In the genomic region with DNA sequence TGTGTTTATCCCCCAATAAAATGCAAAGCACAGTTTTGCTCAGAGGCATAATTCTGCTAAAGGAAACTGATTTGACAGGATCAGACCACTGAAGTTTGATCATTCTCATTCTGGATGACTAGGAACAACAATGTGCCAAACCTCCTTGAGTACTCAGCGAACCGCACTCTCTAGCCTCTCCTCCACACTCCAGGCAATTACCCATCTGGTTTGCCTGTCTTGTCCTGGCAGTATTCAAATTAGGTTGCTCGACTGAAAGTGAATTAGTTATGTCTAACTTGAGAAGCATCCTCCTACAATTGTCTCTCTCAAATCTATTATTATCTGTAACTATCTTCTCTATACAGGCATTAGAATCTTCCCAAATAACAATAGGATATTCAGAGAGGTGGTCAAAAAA, we compare ENCODE assay signal across 34 mouse cellular contexts. TPM values are rescaled to one million over a fixed set of nuclear protein-coding genes. Genes with fewer than 3 reads are reported as not detected.
DNase-seq lines count a peak whose midpoint lies in the region.
"Had no signal": no experiment of that assay in that cellular context is flagged by ENCODE, and none has a peak within 500 bp of the region (broad histone marks: within the 10 kb centered on the region; RNA-seq: fewer than 3 reads in every experiment).

No protein-coding gene starts in this region.

- intact Hi-C loops in left cerebral cortex, postnatal 36 days (cut with DNase I), result no loop called here

- peak; percentile 1 to 8 for DNase-seq in frontal cortex, adult 2 months (ENCODE audit: extremely low spot score in 1 of 2, low spot score in 1 of 2)
- DNase-seq in frontal cortex, postnatal 14 days (ENCODE audit: low spot score in 2 of 2), result no peak
- DNase-seq in left cerebral cortex, postnatal 36 days (ENCODE audit: low spot score in 2 of 2), result peak; percentile 4 to 7
- DNase-seq in left cerebral cortex, adult 8-10 months (ENCODE audit: low spot score in 2 of 2), result no peak
- DNase-seq in brain, adult 2 months (ENCODE audit: low read depth, low spot score), result peak; percentile 57
- DNase-seq in telencephalon, adult 2 months (ENCODE audit: low read depth, low spot score), result peak; percentile 18
- DNase-seq in c-Kit-positive CD71-positive TER-119-positive erythroid progenitor cells, embryonic 14.5 days (ENCODE audit: low spot score), result no peak
- DNase-seq: adrenal gland, postnatal 25 days; cerebellum, adult 9-10 months; embryo, embryonic 11 days; gastrocnemius, postnatal 25 days; heart, adult 11 months; kidney, adult 11 months; kidney, postnatal 14 days; spleen, adult 18-20 months; thymus, adult 18-20 months; thymus, postnatal 25 days had no signal

RNA-seq across cellular contexts. Expression of gene Gm11232, which starts 22.5 kb away (rescaled TPM):
- polyA plus RNA-seq in frontal cortex, adult 2 months (2012; rRNA removed), result not detected in 2 replicates
- not detected for total RNA-seq in left cerebral cortex, postnatal 36 days (2021)
- total RNA-seq in left cerebral cortex, adult 8-10 months (2022), result not detected
- total RNA-seq: adrenal gland, adult 18-20 months; adrenal gland, postnatal 25 days; gastrocnemius, adult 18-20 months; gastrocnemius, postnatal 25 days; heart, postnatal 25 days; layer of hippocampus, postnatal 14 days; left cerebral cortex, postnatal 14 days; megakaryocyte, adult 5-6 weeks; MEL had no signal
- polyA plus RNA-seq: embryonic facial prominence, embryonic 13.5 days; forebrain, embryonic 10.5 days; forebrain, embryonic 15.5 days; heart, embryonic 15.5 days; hindbrain, embryonic 13.5 days; inflammation-experienced regulatory T-cells, adult 6 months; limb, embryonic 13.5 days; liver, embryonic 11.5 days; liver, embryonic 16.5 days; midbrain, embryonic 12.5 days had no signal

Comparison
In these comparisons a context has a peak if more than half of its experiments do, and no peak if none do; other contexts are left out.
1. DNase-seq: peak in frontal cortex, adult 2 months (2 of 2), left cerebral cortex, postnatal 36 days (2 of 2), brain, adult 2 months (single experiment) and telencephalon, adult 2 months (single experiment); none in frontal cortex, postnatal 14 days (0 of 2), left cerebral cortex, adult 8-10 months (0 of 2) and c-Kit-positive CD71-positive TER-119-positive erythroid progenitor cells, embryonic 14.5 days (single experiment).